Mouse (Mus musculus): ENCODE results near the gene Corin. TPM values are rescaled to one million over a fixed set of nuclear protein-coding genes. Genes with fewer than 3 reads are reported as not detected.

The Corin gene
- polyA plus RNA-seq, 1 experiment from 2014 or later: 0.16 TPM

GRCm38 (mm10) chr5:72298418-72299104, 205.7 kb downstream of the Corin start:
- no peak overlapping the region for H3K4me3 ChIP-seq (replicated peaks; ENCODE audit: low read length)
- ATAC-seq: peak; percentile 49
- H3K36me3 ChIP-seq (ENCODE audit: control insufficient read depth, insufficient read depth): no peaks in the 10 kb centered on the region

DNA sequence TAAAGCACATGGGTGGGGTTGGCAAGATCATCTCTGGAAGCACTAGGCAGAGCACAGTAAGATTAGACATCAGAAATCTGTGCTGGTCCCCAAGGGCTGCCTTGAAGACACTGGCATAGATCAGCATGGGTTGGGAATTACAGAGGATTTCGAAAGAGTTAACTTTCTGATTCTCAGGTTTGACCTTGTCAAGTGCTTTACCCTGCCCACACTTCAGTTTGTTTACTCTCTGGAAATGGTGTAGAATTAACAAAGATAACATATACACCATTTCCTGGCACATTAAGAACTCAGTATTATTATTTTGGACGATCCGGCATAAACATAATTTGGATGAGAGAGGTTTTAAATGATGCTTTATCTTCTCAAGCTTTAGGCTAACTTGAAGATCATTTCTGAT, 219.2 kb downstream of the Corin start:
- ATAC-seq: no peak
- Histone ChIP-seq H3K4me2 (ENCODE audit: low read length) (no peak overlapping the region), H3K9ac (replicated peaks; ENCODE audit: low read depth, low read length) (no peak overlapping the region), H3K9me3 (ENCODE audit: control insufficient read depth, low read length) (no peaks in the 10 kb centered on the region), H3K27me3 (replicated peaks; ENCODE audit: control insufficient read depth, insufficient read depth, low read length) (no peaks in the 10 kb centered on the region), H3K4me3 (replicated peaks; ENCODE audit: low read length) (no peak overlapping the region), H3K27ac (ENCODE audit: low read length) (no peak overlapping the region), H3K4me1 (replicated peaks; ENCODE audit: control insufficient read depth, insufficient read depth, low read length) (no peaks in the 10 kb centered on the region), H3K36me3 (ENCODE audit: control insufficient read depth, insufficient read depth) (no peaks in the 10 kb centered on the region)
- 98% methylated on average over 3 of the region's 3 CpGs for WGBS

More at GRCm38 (mm10) chr5:72298418-72299104, 205.7 kb downstream of the Corin start:
- 46% methylated on average over 10 of the region's 10 CpGs for WGBS
- H3K27ac ChIP-seq (ENCODE audit: low read length): peak overlapping the region; percentile 15
- no peaks in the 10 kb centered on the region for H3K27me3 ChIP-seq (replicated peaks; ENCODE audit: control insufficient read depth, insufficient read depth, low read length)
- no peaks in the 10 kb centered on the region for H3K9me3 ChIP-seq (ENCODE audit: control insufficient read depth, low read length)
- H3K4me2 ChIP-seq (ENCODE audit: low read length): no peak overlapping the region
- H3K9ac ChIP-seq (replicated peaks; ENCODE audit: low read depth, low read length): no peak overlapping the region
- peaks cover 2% of the 10 kb centered on the region; the same call in 1 of the 2 replicates for H3K4me1 ChIP-seq (replicated peaks; ENCODE audit: control insufficient read depth, insufficient read depth, low read length)

GRCm38 (mm10) chr5:72282907-72283306, 221.4 kb downstream of the Corin start:
- Histone ChIP-seq H3K4me2 (ENCODE audit: low read length) (no peak overlapping the region), H3K9ac (replicated peaks; ENCODE audit: low read depth, low read length) (no peak overlapping the region), H3K36me3 (ENCODE audit: control insufficient read depth, insufficient read depth) (no peaks in the 10 kb centered on the region), H3K4me1 (replicated peaks; ENCODE audit: control insufficient read depth, insufficient read depth, low read length) (no peaks in the 10 kb centered on the region), H3K27ac (ENCODE audit: low read length) (no peak overlapping the region), H3K27me3 (replicated peaks; ENCODE audit: control insufficient read depth, insufficient read depth, low read length) (no peaks in the 10 kb centered on the region), H3K9me3 (ENCODE audit: control insufficient read depth, low read length) (no peaks in the 10 kb centered on the region), H3K4me3 (replicated peaks; ENCODE audit: low read length) (no peak overlapping the region)
- WGBS: 28% methylated on average over 2 of the region's 2 CpGs
- no peak for ATAC-seq

DNA sequence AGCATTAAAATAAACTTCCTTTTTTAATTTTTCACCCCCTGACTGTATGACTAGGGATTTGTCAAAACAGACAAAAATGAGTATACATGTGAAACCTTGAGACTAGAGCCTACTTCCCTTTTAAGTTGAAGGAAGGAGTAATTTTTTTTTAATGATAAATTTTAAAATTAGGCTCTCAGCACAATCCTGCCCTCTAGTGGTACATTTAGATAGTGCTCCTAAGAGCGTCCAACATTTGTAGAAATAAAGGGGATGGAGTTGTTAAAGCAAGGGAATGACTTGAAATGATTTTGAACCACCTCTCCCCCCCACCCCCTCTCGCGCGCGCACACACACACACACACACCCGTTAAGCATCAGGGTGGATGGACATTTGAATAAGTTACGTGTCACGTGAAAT, 234.6 kb downstream of the Corin start:
- H3K9me3 ChIP-seq (ENCODE audit: control insufficient read depth, low read length): no peaks in the 10 kb centered on the region
- WGBS: 53% methylated on average over 8 of the region's 8 CpGs
- H3K36me3 ChIP-seq (ENCODE audit: control insufficient read depth, insufficient read depth): no peaks in the 10 kb centered on the region
- peak; percentile 54; the same call in 1 of the 2 replicates for ATAC-seq
- no peak overlapping the region for H3K27ac ChIP-seq (ENCODE audit: low read length)
- no peaks in the 10 kb centered on the region for H3K4me1 ChIP-seq (replicated peaks; ENCODE audit: control insufficient read depth, insufficient read depth, low read length)
- no peaks in the 10 kb centered on the region for H3K27me3 ChIP-seq (replicated peaks; ENCODE audit: control insufficient read depth, insufficient read depth, low read length)
- H3K4me3 ChIP-seq (replicated peaks; ENCODE audit: low read length): no peak overlapping the region
- no peak overlapping the region for H3K4me2 ChIP-seq (ENCODE audit: low read length)
- H3K9ac ChIP-seq (replicated peaks; ENCODE audit: low read depth, low read length): no peak overlapping the region

DNA sequence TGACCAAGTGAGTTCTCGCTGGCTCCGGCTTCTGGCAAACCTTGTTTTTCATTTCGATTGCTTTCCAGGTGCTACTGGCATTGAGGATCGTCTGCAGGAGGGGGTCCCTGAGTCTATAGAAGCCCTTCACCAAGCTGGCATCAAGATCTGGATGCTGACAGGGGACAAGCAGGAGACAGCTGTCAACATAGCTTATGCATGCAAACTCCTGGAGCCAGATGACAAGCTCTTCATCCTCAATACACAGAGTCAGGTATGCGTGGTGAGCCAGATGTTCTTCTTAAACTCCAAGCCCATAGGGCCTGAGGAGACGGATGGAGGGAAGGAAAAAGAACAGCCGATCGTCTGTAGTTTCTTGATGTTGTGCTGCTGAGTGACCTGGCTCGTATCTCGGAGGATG, 235.1 kb downstream of the Corin start:
- Histone ChIP-seq H3K4me2 (ENCODE audit: low read length) (no peak overlapping the region), H3K27me3 (replicated peaks; ENCODE audit: control insufficient read depth, insufficient read depth, low read length) (no peaks in the 10 kb centered on the region), H3K4me3 (replicated peaks; ENCODE audit: low read length) (no peak overlapping the region), H3K36me3 (ENCODE audit: control insufficient read depth, insufficient read depth) (no peaks in the 10 kb centered on the region), H3K27ac (ENCODE audit: low read length) (no peak overlapping the region), H3K4me1 (replicated peaks; ENCODE audit: control insufficient read depth, insufficient read depth, low read length) (no peaks in the 10 kb centered on the region), H3K9me3 (ENCODE audit: control insufficient read depth, low read length) (no peaks in the 10 kb centered on the region), H3K9ac (replicated peaks; ENCODE audit: low read depth, low read length) (no peak overlapping the region)
- ATAC-seq: no peak
- WGBS: 84% methylated on average over 10 of the region's 10 CpGs

DNA sequence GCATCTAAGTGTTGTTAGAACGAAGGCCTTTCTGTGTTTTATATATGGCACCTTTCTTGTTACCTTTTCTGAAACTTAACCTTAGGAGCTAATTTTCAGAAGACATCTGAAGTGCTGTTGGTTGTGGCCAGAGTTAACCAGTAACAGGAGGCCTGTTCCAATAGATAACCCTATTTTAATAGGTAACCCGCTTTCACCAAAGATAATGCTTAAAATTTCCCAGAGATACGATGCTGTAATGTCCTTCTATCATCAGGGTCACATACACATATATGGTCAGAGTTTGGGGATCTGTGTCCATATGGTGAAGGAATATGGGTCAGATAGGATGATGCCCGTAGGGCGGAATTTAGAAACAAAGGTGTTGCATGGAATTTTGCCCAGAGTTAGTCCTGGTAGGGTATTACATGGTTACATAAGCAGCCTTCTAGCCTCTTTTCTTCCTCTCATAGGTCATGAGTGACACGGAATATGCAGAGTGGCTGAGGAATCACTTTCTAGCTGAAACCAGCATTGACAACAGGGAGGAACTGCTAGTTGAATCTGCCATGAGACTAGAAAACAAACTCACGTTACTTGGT, 237.2 kb downstream of the Corin start:
- H3K9ac ChIP-seq (replicated peaks; ENCODE audit: low read depth, low read length): no peak overlapping the region
- no peak for ATAC-seq
- H3K4me2 ChIP-seq (ENCODE audit: low read length): no peak overlapping the region
- 96% methylated on average over 7 of the region's 7 CpGs for WGBS
- H3K4me3 ChIP-seq (replicated peaks; ENCODE audit: low read length): no peak overlapping the region
- no peaks in the 10 kb centered on the region for H3K9me3 ChIP-seq (ENCODE audit: control insufficient read depth, low read length)
- H3K36me3 ChIP-seq (ENCODE audit: control insufficient read depth, insufficient read depth): no peaks in the 10 kb centered on the region
- H3K27ac ChIP-seq (ENCODE audit: low read length): no peak overlapping the region
- H3K4me1 ChIP-seq (replicated peaks; ENCODE audit: control insufficient read depth, insufficient read depth, low read length): no peaks in the 10 kb centered on the region
- no peaks in the 10 kb centered on the region for H3K27me3 ChIP-seq (replicated peaks; ENCODE audit: control insufficient read depth, insufficient read depth, low read length)

DNA sequence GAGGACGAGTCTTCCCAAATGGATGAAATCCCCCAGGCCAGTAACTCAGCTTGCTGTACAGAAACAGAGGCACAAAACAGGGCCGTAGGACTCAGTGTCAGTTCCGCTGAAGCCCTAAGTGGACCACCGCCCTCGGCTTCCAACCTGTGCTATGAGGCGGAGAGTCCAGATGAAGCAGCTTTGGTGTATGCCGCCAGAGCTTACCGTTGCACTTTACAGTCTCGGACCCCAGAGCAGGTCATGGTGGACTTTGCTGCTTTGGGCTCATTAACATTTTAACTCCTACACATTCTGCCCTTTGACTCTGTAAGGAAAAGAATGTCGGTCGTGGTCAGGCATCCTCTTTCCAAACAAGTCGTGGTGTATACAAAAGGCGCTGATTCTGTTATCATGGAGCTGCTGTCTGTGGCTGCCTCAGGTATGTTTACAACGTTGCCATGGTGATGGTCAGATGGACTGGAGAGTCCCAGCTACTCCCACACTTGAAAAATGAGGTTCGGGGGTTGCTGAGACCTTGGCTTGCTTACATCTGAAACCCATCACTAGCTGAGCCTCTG, 240.0 kb downstream of the Corin start:
- no peak overlapping the region for H3K9ac ChIP-seq (replicated peaks; ENCODE audit: low read depth, low read length)
- ATAC-seq: no peak
- H3K4me2 ChIP-seq (ENCODE audit: low read length): no peak overlapping the region
- no peaks in the 10 kb centered on the region for H3K27me3 ChIP-seq (replicated peaks; ENCODE audit: control insufficient read depth, insufficient read depth, low read length)
- WGBS: 85% methylated on average over 15 of the region's 15 CpGs
- H3K27ac ChIP-seq (ENCODE audit: low read length): no peak overlapping the region
- no peaks in the 10 kb centered on the region for H3K4me1 ChIP-seq (replicated peaks; ENCODE audit: control insufficient read depth, insufficient read depth, low read length)
- H3K9me3 ChIP-seq (ENCODE audit: control insufficient read depth, low read length): no peaks in the 10 kb centered on the region
- H3K4me3 ChIP-seq (replicated peaks; ENCODE audit: low read length): no peak overlapping the region
- H3K36me3 ChIP-seq (ENCODE audit: control insufficient read depth, insufficient read depth): no peaks in the 10 kb centered on the region

GRCm38 (mm10) chr5:72261802-72262324, 242.4 kb downstream of the Corin start:
- WGBS: 87% methylated on average over 3 of the region's 3 CpGs
- Histone ChIP-seq H3K9me3 (ENCODE audit: control insufficient read depth, low read length) (no peaks in the 10 kb centered on the region), H3K27me3 (replicated peaks; ENCODE audit: control insufficient read depth, insufficient read depth, low read length) (no peaks in the 10 kb centered on the region), H3K4me1 (replicated peaks; ENCODE audit: control insufficient read depth, insufficient read depth, low read length) (no peaks in the 10 kb centered on the region), H3K9ac (replicated peaks; ENCODE audit: low read depth, low read length) (no peak overlapping the region), H3K4me2 (ENCODE audit: low read length) (no peak overlapping the region), H3K36me3 (ENCODE audit: control insufficient read depth, insufficient read depth) (no peaks in the 10 kb centered on the region), H3K27ac (ENCODE audit: low read length) (no peak overlapping the region), H3K4me3 (replicated peaks; ENCODE audit: low read length) (no peak overlapping the region)
- no peak for ATAC-seq

DNA sequence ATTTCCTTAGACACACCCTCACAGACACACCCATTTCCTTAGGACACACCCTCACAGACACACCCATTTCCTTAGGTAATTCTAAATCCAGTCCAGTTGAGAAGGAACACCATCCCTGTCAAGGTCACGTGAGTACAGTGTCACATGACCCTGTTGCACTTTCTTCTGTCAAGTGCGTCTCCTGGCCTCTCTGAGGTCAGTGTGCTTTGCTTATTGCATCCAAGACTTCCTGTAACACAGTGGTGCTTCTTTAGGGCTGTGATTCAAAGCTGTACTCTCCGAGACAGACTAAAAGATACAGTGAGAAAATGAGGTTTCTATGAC, 245.0 kb downstream of the Corin start:
- Histone ChIP-seq H3K9me3 (ENCODE audit: control insufficient read depth, low read length) (no peaks in the 10 kb centered on the region), H3K4me1 (replicated peaks; ENCODE audit: control insufficient read depth, insufficient read depth, low read length) (no peaks in the 10 kb centered on the region), H3K27ac (ENCODE audit: low read length) (no peak overlapping the region), H3K27me3 (replicated peaks; ENCODE audit: control insufficient read depth, insufficient read depth, low read length) (no peaks in the 10 kb centered on the region), H3K4me3 (replicated peaks; ENCODE audit: low read length) (no peak overlapping the region), H3K4me2 (ENCODE audit: low read length) (no peak overlapping the region), H3K36me3 (ENCODE audit: control insufficient read depth, insufficient read depth) (no peaks in the 10 kb centered on the region), H3K9ac (replicated peaks; ENCODE audit: low read depth, low read length) (no peak overlapping the region)
- 0 out of 2 replicates have a peak, but pooled peaks have one; percentile 8 for ATAC-seq
- 78% methylated on average over 3 of the region's 3 CpGs for WGBS

All from forebrain, embryonic 16.5 days (tissue).